Mouse (Mus musculus) right cerebral cortex, postnatal 14 days (tissue): ENCODE results near the gene Kcnj14.
A peak's percentile ranks its signal among the peaks of the same experiment; 100 is the strongest.

ENCODE experiments used
- DNase-seq: peaks from one replicate; pipeline ENCODE4 v3.0.0; 2022

Gene Kcnj14

GRCm38 (mm10) chr7:45830427-45831127 is 6.0 kb upstream of the Kcnj14 start, which contains the start of gene Grwd1:
Gene Grwd1 (minus strand): TSS chr7:45830944.
- DNase-seq: peak; percentile 86

GRCm38 (mm10) chr7:45826631-45827030 is 2.0 kb upstream of the Kcnj14 start:
- no peak for DNase-seq

- DNase-seq: no peak
These were observed 3.7 kb downstream of the Kcnj14 start for GRCm38 (mm10) chr7:45820913-45821312.

- DNase-seq: no peak
These were observed 4.7 kb downstream of the Kcnj14 start for GRCm38 (mm10) chr7:45819843-45820242.

- no peak for DNase-seq
These were observed 8.6 kb downstream of the Kcnj14 start for GRCm38 (mm10) chr7:45815984-45816351.

GRCm38 (mm10) chr7:45815323-45815983 is 9.1 kb downstream of the Kcnj14 start:
- no peak for DNase-seq

GRCm38 (mm10) chr7:45814841-45815240 is 9.7 kb downstream of the Kcnj14 start:
- DNase-seq: no peak

GRCm38 (mm10) chr7:45813787-45814779 is 10.5 kb downstream of the Kcnj14 start, which contains the start of gene Cyth2:
Gene Cyth2 (minus strand): TSS chr7:45814581.
- peak; percentile 99 for DNase-seq

- DNase-seq: no peak
These were observed 11.7 kb downstream of the Kcnj14 start for GRCm38 (mm10) chr7:45812921-45813320.

- no peak for DNase-seq
These were observed 15.1 kb downstream of the Kcnj14 start for GRCm38 (mm10) chr7:45809276-45810075.

- no peak for DNase-seq
These were observed 16.1 kb downstream of the Kcnj14 start for GRCm38 (mm10) chr7:45808471-45808870.

- no peak for DNase-seq
These were observed 18.6 kb downstream of the Kcnj14 start for GRCm38 (mm10) chr7:45805941-45806340.

- no peak for DNase-seq
These were observed 22.0 kb downstream of the Kcnj14 start for GRCm38 (mm10) chr7:45802551-45802950.

GRCm38 (mm10) chr7:45801348-45801747 is 23.2 kb downstream of the Kcnj14 start:
- DNase-seq: peak; percentile 97

GRCm38 (mm10) chr7:45800546-45801204 is 23.9 kb downstream of the Kcnj14 start:
- DNase-seq: no peak

- no peak for DNase-seq
These were observed 24.6 kb downstream of the Kcnj14 start for GRCm38 (mm10) chr7:45800001-45800400.

- DNase-seq: no peak
These were observed 25.7 kb downstream of the Kcnj14 start for GRCm38 (mm10) chr7:45798931-45799330.

GRCm38 (mm10) chr7:45798511-45798836 is 26.1 kb downstream of the Kcnj14 start:
- DNase-seq: no peak

- DNase-seq: no peak
These were observed 26.7 kb downstream of the Kcnj14 start for GRCm38 (mm10) chr7:45797661-45798510.

GRCm38 (mm10) chr7:45796950-45797349 is 27.6 kb downstream of the Kcnj14 start:
- DNase-seq: no peak

GRCm38 (mm10) chr7:45794971-45795370 is 29.6 kb downstream of the Kcnj14 start:
- no peak for DNase-seq
